Mouse (Mus musculus) kidney, postnatal 0 days (tissue): ENCODE measurements around the gene Thrsp. TPM values are rescaled to one million over a fixed set of nuclear protein-coding genes. Genes with fewer than 3 reads are reported as not detected.
A peak's percentile ranks its signal among the peaks of the same experiment; 100 is the strongest.

Experiments
- ATAC-seq: fragments of 200-750 bp; cut with Nextera tagmentation; replicated peaks from 2 replicates; pipeline ENCODE4 v1.8.0; 2017; ENCODE audit warnings: low read depth, moderate number of reproducible peaks, moderate TSS enrichment, moderate library complexity; ENCODE audit not compliant: low FRiP score
- DNase-seq: peaks from one replicate; pipeline ENCODE4 v3.0.0-alpha.2; 2016; ENCODE audit warnings: low spot score
- H3K27ac ChIP-seq: fragments of 300-500 bp; sonication (generic); 2 replicates; pipeline ENCODE4 v1.5.1; 2014; ENCODE audit warnings: mild to moderate bottlenecking
- H3K27me3 ChIP-seq: fragments of 300-500 bp; sonication (generic); 2 replicates; pipeline ENCODE4 v1.6.1; 2014; ENCODE audit warnings: low read length, mixed read lengths; ENCODE audit not compliant: insufficient read depth
- H3K36me3 ChIP-seq: fragments of 300-500 bp; sonication (generic); 2 replicates; pipeline ENCODE4 v1.6.1; 2014; ENCODE audit warnings: low read length, mixed read lengths; ENCODE audit not compliant: insufficient read depth
- H3K4me1 ChIP-seq: fragments of 300-500 bp; sonication (generic); replicated peaks from 2 replicates; pipeline ENCODE4 v1.6.1; 2014; ENCODE audit warnings: antibody characterized with exemption, low read length, mixed read lengths; ENCODE audit not compliant: insufficient read depth
- H3K4me2 ChIP-seq: fragments of 300-500 bp; sonication (generic); 2 replicates; pipeline ENCODE4 v1.6.1; 2014; ENCODE audit warnings: mild to moderate bottlenecking, low read length, moderate library complexity, mixed read lengths
- H3K4me3 ChIP-seq: fragments of 300-500 bp; sonication (generic); replicated peaks from 2 replicates; pipeline ENCODE4 v1.5.1; 2014; ENCODE audit warnings: low read depth, low read length
- H3K9ac ChIP-seq: fragments of 300-500 bp; sonication (generic); 2 replicates; pipeline ENCODE4 v1.6.1; 2014; ENCODE audit warnings: low read depth, low read length
- H3K9me3 ChIP-seq: fragments of 300-500 bp; sonication (generic); replicated peaks from 2 replicates; pipeline ENCODE4 v1.6.1; 2016; ENCODE audit warnings: low read length, inconsistent platforms, mixed read lengths
- CTCF ChIP-seq: IDR thresholded peaks from 2 replicates; pipeline ENCODE4 v1.5.1; 2016; ENCODE audit warnings: antibody characterized with exemption, low read depth, mild to moderate bottlenecking, moderate library complexity
- WGBS: fragments of 180-500 bp; shearing (Covaris S2); extraction: QIAGEN DNeasy Blood & Tissue Kit; methylation state at CpG from one replicate; pipeline ENCODE4 v1.1.7; 2014; 5-methylcytosine and 5-hydroxymethylcytosine counted together
- polyA plus RNA-seq: library from polyadenylated mRNA; unstranded; fragments of >200 nt; fragmentation: Nextera tagmentation; extraction: Ambion mirVana; gene quantifications from 2 replicates; pipeline ENCODE4 v1.2.1, GENCODE M21; 2015

The Thrsp gene
- polyA plus RNA-seq, 1 experiment from 2014 or later: 1.4 TPM

DNA sequence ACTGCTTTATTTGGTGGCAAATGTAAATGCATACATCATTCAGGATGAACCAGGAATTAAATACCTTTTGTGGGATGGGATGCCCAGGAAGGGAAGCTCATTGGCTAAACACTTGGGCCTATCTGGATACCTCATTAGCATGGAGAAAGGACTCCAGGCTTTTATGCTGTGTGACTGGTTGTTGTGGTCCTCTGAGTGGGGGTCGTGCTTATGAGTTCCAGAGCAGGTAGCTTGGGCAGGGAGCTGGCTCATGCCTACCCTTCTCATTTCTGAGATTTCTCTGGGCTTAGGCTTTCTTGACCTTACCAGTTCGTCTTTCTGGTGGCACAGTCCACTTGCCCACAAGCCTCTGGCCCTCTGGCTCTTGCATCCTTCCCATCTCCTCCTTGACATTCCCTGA is 23.2 kb downstream of the Thrsp start:
- no peak for TF ChIP-seq CTCF
- Histone ChIP-seq H3K9me3 (no peaks in the 10 kb centered on the region), H3K36me3 (peaks cover 10% of the 10 kb centered on the region; the same call in 1 of the 2 replicates), H3K4me1 (no peaks in the 10 kb centered on the region; the same call in 1 of the 2 replicates), H3K4me2 (no peak overlapping the region), H3K9ac (no peak overlapping the region), H3K4me3 (no peak overlapping the region), H3K27me3 (no peaks in the 10 kb centered on the region), H3K27ac (no peak overlapping the region)
- ATAC-seq: no peak
- WGBS: 81% methylated on average over 2 of the region's 2 CpGs
- DNase-seq: no peak

DNA sequence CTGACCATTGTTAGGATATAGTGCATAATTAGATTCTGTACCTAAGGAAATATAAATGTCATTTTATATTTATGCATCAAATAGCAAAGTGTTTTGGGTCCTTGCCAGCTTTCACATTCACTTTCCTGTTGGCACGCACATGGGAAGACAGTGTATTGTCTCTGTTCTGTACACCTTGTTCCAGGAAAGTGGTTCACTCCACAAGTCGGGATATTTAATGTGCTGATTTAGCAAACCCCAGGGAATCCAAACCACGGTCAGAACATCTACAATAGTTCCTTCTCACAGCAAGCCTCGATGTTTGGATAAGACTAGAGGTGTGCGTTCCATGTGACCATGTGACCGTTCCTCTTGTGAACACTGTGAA is 25.5 kb downstream of the Thrsp start:
- WGBS: 76% methylated on average over 6 of the region's 6 CpGs
- H3K9ac ChIP-seq: no peak overlapping the region
- H3K4me1 ChIP-seq: no peaks in the 10 kb centered on the region
- H3K27me3 ChIP-seq: no peaks in the 10 kb centered on the region
- H3K4me2 ChIP-seq: no peak overlapping the region
- ATAC-seq: no peak
- no peak overlapping the region for H3K4me3 ChIP-seq
- H3K9me3 ChIP-seq: no peaks in the 10 kb centered on the region
- H3K27ac ChIP-seq: no peak overlapping the region
- H3K36me3 ChIP-seq: peaks cover 18% of the 10 kb centered on the region
- no peak for TF ChIP-seq CTCF
- peak; percentile 47 for DNase-seq

DNA sequence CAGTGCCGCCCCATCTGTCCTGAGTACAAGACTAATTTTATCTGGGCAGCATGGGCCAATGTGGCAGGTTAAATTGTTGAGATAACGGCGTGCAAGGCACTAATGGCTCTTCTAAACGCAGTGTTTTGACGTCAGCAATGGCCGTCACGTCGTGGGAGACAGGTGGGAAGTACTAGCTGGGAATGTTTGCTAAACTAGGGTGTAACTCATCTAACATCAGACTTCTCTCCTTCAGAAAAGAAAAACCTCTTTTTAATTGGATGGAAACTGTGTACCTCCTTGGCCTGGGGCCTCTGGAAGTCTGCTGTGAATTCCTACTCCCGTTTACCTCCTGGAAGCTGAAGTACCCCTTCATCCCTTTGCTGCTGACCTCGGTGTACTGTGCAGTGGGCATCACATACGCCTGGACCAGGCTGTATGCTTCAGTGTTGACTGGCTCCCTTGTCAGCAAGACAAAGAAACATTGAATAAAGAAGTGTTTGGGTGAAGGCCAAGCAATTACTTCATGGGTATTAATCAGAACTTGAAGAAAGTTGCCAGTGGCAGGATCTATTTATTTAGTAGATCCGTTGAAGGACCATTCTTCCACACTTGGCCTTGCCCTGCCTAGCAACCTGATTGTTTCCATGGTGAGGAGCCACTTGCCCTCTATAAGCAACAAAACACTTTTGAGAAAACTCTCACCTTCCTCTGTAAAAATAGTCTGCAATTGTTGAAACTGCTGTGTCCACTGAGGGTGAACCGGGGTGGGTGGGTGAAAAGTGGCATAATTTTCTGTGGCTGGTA is 26.0 kb downstream of the Thrsp start:
- 84% methylated on average over 13 of the region's 13 CpGs for WGBS
- DNase-seq: peak; percentile 21
- H3K9me3 ChIP-seq: no peaks in the 10 kb centered on the region
- H3K9ac ChIP-seq: no peak overlapping the region
- ATAC-seq: no peak; the same call in 1 of the 2 replicates
- H3K4me1 ChIP-seq: no peaks in the 10 kb centered on the region
- H3K4me3 ChIP-seq: no peak overlapping the region
- H3K36me3 ChIP-seq: peaks cover 24% of the 10 kb centered on the region
- no peak overlapping the region for H3K4me2 ChIP-seq
- no peaks in the 10 kb centered on the region for H3K27me3 ChIP-seq
- H3K27ac ChIP-seq: no peak overlapping the region
- no peak for TF ChIP-seq CTCF

DNA sequence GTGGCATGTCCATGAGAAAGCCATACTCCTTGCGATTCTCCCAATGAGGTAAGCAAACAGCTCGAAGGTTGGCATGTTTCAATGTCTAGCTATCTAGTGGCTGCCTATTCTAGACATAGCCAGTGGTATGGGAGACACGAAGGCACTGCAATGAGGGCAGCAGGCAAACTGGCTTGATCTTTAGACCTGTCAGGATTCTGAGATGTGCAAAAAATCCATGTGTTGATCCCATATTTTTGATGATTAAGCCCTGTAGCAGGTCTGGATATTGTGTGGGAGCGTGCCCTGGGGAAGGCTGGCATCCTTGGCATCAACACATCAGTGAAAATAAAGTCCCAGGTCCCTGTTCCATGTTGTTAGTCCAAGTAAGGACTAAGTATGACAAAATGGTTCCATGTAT is 29.0 kb downstream of the Thrsp start:
- ATAC-seq (no peak), DNase-seq (no peak)
- H3K4me2 ChIP-seq: no peak overlapping the region
- H3K27me3 ChIP-seq: no peaks in the 10 kb centered on the region
- peaks cover 48% of the 10 kb centered on the region for H3K36me3 ChIP-seq
- H3K9me3 ChIP-seq: no peaks in the 10 kb centered on the region
- H3K9ac ChIP-seq: no peak overlapping the region
- H3K4me1 ChIP-seq: no peaks in the 10 kb centered on the region
- H3K27ac ChIP-seq: no peak overlapping the region
- H3K4me3 ChIP-seq: no peak overlapping the region
- WGBS: 93% methylated on average over 4 of the region's 4 CpGs
- no peak for TF ChIP-seq CTCF

DNA sequence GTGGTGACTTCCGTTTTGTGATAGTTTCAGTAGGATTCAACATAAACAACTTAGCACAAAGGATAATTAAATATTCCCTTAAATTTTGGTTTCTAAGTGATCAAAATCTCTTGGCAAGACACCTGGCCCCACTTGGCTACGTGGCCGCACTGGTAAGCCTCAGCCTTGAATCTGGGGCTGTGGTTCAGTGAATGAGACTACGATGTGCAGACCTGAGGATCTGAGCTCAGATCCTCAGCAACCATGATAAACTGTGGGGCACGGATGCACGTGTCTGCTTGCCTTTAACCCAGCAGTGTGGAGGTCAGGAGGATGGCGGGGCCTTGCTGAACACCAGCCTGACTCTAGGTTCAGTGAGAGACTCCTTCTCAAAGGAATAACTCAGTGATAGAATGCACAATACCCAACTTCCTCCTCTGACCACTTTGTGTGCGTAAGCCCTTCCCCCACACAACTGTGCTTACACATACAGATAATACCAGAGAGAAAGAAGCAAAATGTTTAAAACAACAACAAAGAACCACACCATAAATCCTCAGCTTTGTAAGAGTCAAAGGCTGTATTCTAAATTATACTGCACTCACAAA is 29.9 kb downstream of the Thrsp start:
- WGBS: 94% methylated on average over 8 of the region's 8 CpGs
- no peak for TF ChIP-seq CTCF

DNA sequence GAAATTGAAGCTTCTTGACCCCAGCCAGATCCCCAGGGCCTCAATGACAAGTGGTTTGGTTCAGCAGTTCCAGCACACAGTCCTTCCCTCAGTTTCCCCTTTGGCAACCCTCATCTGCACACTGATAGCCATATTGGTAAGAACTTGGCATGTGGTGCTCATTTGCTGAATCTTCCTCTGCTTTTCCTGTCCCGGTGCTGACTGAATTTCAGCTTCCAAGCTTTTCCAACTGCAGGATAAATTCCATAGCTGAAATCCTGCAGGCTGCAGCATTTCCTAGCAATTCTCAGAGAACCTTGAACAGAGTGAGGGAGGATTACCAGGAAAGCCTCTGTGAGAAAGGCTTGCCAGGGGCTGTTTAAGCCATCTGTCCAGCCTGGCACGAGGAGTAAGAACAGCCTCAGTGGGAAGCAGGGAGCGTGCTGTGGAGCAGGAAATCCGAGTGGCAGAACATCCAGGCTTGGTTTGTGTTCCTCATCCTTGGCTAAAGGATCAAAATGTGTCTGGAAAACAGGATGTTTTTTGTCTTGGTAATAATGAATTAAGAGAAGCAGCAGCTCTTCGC is 30.6 kb downstream of the Thrsp start:
- WGBS: 92% methylated on average over 5 of the region's 5 CpGs
- Histone ChIP-seq H3K27ac (no peak overlapping the region), H3K9ac (no peak overlapping the region), H3K27me3 (no peaks in the 10 kb centered on the region), H3K4me3 (no peak overlapping the region), H3K4me2 (no peak overlapping the region), H3K36me3 (peaks cover 57% of the 10 kb centered on the region), H3K4me1 (no peaks in the 10 kb centered on the region), H3K9me3 (no peaks in the 10 kb centered on the region)
- ATAC-seq (no peak), DNase-seq (no peak)
- no peak for TF ChIP-seq CTCF

More for the DNA sequence above, 29.9 kb downstream of the Thrsp start:
- H3K4me2 ChIP-seq: no peak overlapping the region
- H3K36me3 ChIP-seq: peaks cover 57% of the 10 kb centered on the region
- H3K9me3 ChIP-seq: no peaks in the 10 kb centered on the region
- DNase-seq (no peak), ATAC-seq (no peak)
- no peaks in the 10 kb centered on the region for H3K4me1 ChIP-seq
- no peak overlapping the region for H3K4me3 ChIP-seq
- H3K9ac ChIP-seq: no peak overlapping the region
- no peak overlapping the region for H3K27ac ChIP-seq
- H3K27me3 ChIP-seq: no peaks in the 10 kb centered on the region
